Mouse (Mus musculus) cerebellum, adult 2 months (tissue): Measurements from ENCODE around the gene Klrb1b.

Experiments
- CTCF ChIP-seq: fragments of 200-500 bp; IDR thresholded peaks from 2 replicates; pipeline ENCODE4 v1.5.1; 2011; ENCODE audit warnings: low read depth, mild to moderate bottlenecking, control low read depth, low read length, moderate library complexity, borderline replicate concordance; ENCODE audit not compliant: insufficient read depth
- POLR2A ChIP-seq: fragments of 200-500 bp; IDR thresholded peaks from 2 replicates; pipeline ENCODE4 v1.6.1; 2011; ENCODE audit warnings: low read length, control low read depth, borderline replicate concordance; ENCODE audit not compliant: insufficient read depth

DNA sequence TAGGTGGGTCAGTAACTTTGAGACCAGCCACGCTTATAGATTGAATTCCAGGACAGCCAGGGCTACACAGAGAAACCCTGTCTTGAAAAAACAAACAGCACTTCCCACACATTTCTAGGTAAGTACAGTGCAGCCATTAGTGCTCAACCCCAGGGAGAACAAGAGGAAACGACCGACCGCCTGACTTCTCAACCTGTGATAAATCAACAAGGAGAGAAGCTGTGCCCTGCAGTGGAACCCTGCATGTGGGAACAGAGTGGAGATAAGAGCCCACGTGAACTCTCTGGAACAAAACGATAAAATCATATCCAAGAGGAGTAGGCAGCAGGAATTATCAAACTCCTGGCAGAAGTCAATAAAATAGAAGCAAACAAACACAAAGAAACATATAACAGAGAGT lies 32.4 kb downstream of the Klrb1b start:
- TF ChIP-seq CTCF (no peak), POLR2A (no peak)
